Mouse (Mus musculus) embryonic facial prominence, embryonic 14.5 days (tissue): Measurements from ENCODE around the gene Kif26a. TPM values are rescaled to one million over a fixed set of nuclear protein-coding genes. Genes with fewer than 3 reads are reported as not detected.
A peak's percentile ranks its signal among the peaks of the same experiment; 100 is the strongest.

ENCODE experiments used
- ATAC-seq: fragments of 200-750 bp; cut with Nextera tagmentation; 2 replicates; pipeline ENCODE4 v1.8.0; 2017; ENCODE audit warnings: low read depth, moderate number of reproducible peaks, moderate TSS enrichment
- DNase-seq: peaks from one replicate; pipeline ENCODE4 v3.0.0-alpha.2; 2015; ENCODE audit warnings: low spot score
- H3K27ac ChIP-seq: fragments of 300-500 bp; sonication (generic); replicated peaks from 2 replicates; pipeline ENCODE4 v1.5.1; 2014; ENCODE audit warnings: low read depth, mild to moderate bottlenecking, low read length, moderate library complexity
- H3K27me3 ChIP-seq: fragments of 300-500 bp; sonication (generic); replicated peaks from 2 replicates; pipeline ENCODE4 v1.6.1; 2014; ENCODE audit warnings: low read length; ENCODE audit not compliant: control insufficient read depth, insufficient read depth
- H3K36me3 ChIP-seq: fragments of 300-500 bp; sonication (generic); 2 replicates; pipeline ENCODE4 v1.6.1; 2014; ENCODE audit warnings: low read length, mixed read lengths; ENCODE audit not compliant: control insufficient read depth, insufficient read depth
- H3K4me1 ChIP-seq: fragments of 300-500 bp; sonication (generic); 2 replicates; pipeline ENCODE4 v1.6.1; 2014; ENCODE audit warnings: antibody characterized with exemption, low read length; ENCODE audit not compliant: control insufficient read depth, insufficient read depth
- H3K4me2 ChIP-seq: fragments of 300-500 bp; sonication (generic); 2 replicates; pipeline ENCODE4 v1.6.1; 2014; ENCODE audit warnings: low read depth, mild to moderate bottlenecking, low read length, moderate library complexity, mixed read lengths
- H3K4me3 ChIP-seq: fragments of 300-500 bp; sonication (generic); 2 replicates; pipeline ENCODE4 v1.5.1; 2014; ENCODE audit warnings: low read depth, mild to moderate bottlenecking, low read length
- H3K9ac ChIP-seq: fragments of 300-500 bp; sonication (generic); 2 replicates; pipeline ENCODE4 v1.6.1; 2014; ENCODE audit warnings: low read depth, mild to moderate bottlenecking, low read length, moderate library complexity, mixed read lengths
- H3K9me3 ChIP-seq: fragments of 300-500 bp; sonication (generic); 2 replicates; pipeline ENCODE4 v1.6.1; 2016; ENCODE audit warnings: low read length; ENCODE audit not compliant: control insufficient read depth
- WGBS: fragments of 180-500 bp; shearing (Covaris S2); extraction: QIAGEN DNeasy Blood & Tissue Kit; methylation state at CpG from one replicate; pipeline ENCODE4 v1.1.7; 2014; 5-methylcytosine and 5-hydroxymethylcytosine counted together
- polyA plus RNA-seq: library from polyadenylated mRNA; unstranded; fragments of >200 nt; fragmentation: Nextera tagmentation; extraction: Ambion mirVana; gene quantifications from 2 replicates; pipeline ENCODE4 v1.2.1, GENCODE M21; 2014

Gene Kif26a
- polyA plus RNA-seq, 1 experiment from 2014 or later, result 4.0 TPM

GRCm38 (mm10) chr12:112140745-112141144 lies 5.3 kb upstream of the Kif26a start:
- Histone ChIP-seq H3K9ac (no peak overlapping the region), H3K36me3 (no peaks in the 10 kb centered on the region), H3K4me2 (no peak overlapping the region), H3K9me3 (no peaks in the 10 kb centered on the region), H3K27ac (no peak overlapping the region), H3K27me3 (peaks cover 45% of the 10 kb centered on the region), H3K4me3 (no peak overlapping the region), H3K4me1 (0 out of 2 replicates have a peak, but pooled peaks cover 8% of the 10 kb centered on the region)
- WGBS, result 61% methylated on average over 7 of the region's 7 CpGs
- no peak for DNase-seq
- ATAC-seq, result no peak

GRCm38 (mm10) chr12:112141300-112141699 lies 4.7 kb upstream of the Kif26a start:
- Histone ChIP-seq H3K9me3 (no peaks in the 10 kb centered on the region), H3K27me3 (peaks cover 45% of the 10 kb centered on the region), H3K4me3 (no peak overlapping the region), H3K36me3 (no peaks in the 10 kb centered on the region), H3K9ac (no peak overlapping the region), H3K27ac (no peak overlapping the region), H3K4me1 (peaks cover 12% of the 10 kb centered on the region; the same call in 1 of the 2 replicates), H3K4me2 (no peak overlapping the region)
- peak; percentile 79 for DNase-seq
- ATAC-seq, result no peak
- WGBS, result 4% methylated on average over 6 of the region's 6 CpGs

GRCm38 (mm10) chr12:112143116-112143832 lies 2.7 kb upstream of the Kif26a start:
- peak overlapping the region; percentile 67 for H3K4me3 ChIP-seq
- 4% methylated on average over 14 of the region's 14 CpGs for WGBS
- H3K9me3 ChIP-seq, result no peaks in the 10 kb centered on the region
- H3K9ac ChIP-seq, result peak overlapping the region; percentile 38; the same call in 1 of the 2 replicates
- DNase-seq, result no peak
- peaks cover 26% of the 10 kb centered on the region for H3K4me1 ChIP-seq
- peak overlapping the region; percentile 89 for H3K4me2 ChIP-seq
- ATAC-seq, result no peak
- H3K36me3 ChIP-seq, result no peaks in the 10 kb centered on the region
- H3K27me3 ChIP-seq, result peaks cover 45% of the 10 kb centered on the region
- H3K27ac ChIP-seq, result no peak overlapping the region

- Histone ChIP-seq H3K27ac (no peak overlapping the region), H3K9ac (peak overlapping the region; percentile 38; the same call in 1 of the 2 replicates), H3K27me3 (peaks cover 45% of the 10 kb centered on the region), H3K4me2 (peak overlapping the region; percentile 89), H3K36me3 (no peaks in the 10 kb centered on the region), H3K4me1 (peaks cover 31% of the 10 kb centered on the region), H3K4me3 (peak overlapping the region; percentile 67), H3K9me3 (no peaks in the 10 kb centered on the region)
- under 1% methylated on average over 29 of the region's 52 CpGs for WGBS
- no peak for ATAC-seq
- DNase-seq, result no peak
Measured at GRCm38 (mm10) chr12:112143833-112144201, 2.2 kb upstream of the Kif26a start.

- H3K4me2 ChIP-seq, result peak overlapping the region; percentile 89
- no peak overlapping the region for H3K27ac ChIP-seq
- H3K9me3 ChIP-seq, result no peaks in the 10 kb centered on the region
- ATAC-seq (no peak), DNase-seq (no peak)
- H3K4me3 ChIP-seq, result peak overlapping the region; percentile 67
- under 1% methylated on average over 46 of the region's 46 CpGs for WGBS
- H3K27me3 ChIP-seq, result peaks cover 45% of the 10 kb centered on the region
- H3K9ac ChIP-seq, result peak overlapping the region; percentile 38; the same call in 1 of the 2 replicates
- H3K36me3 ChIP-seq, result peaks cover 4% of the 10 kb centered on the region; the same call in 1 of the 2 replicates
- H3K4me1 ChIP-seq, result peaks cover 32% of the 10 kb centered on the region
Measured at GRCm38 (mm10) chr12:112144377-112145115, 1.5 kb upstream of the Kif26a start.

- Histone ChIP-seq H3K27ac (peak overlapping the region; percentile 67), H3K9ac (peak overlapping the region; percentile 75), H3K4me1 (peaks cover 37% of the 10 kb centered on the region), H3K4me2 (peak overlapping the region; percentile 89), H3K4me3 (peak overlapping the region; percentile 67), H3K9me3 (no peaks in the 10 kb centered on the region), H3K36me3 (peaks cover 4% of the 10 kb centered on the region; the same call in 1 of the 2 replicates), H3K27me3 (peaks cover 45% of the 10 kb centered on the region)
- ATAC-seq (peak; percentile 67), DNase-seq (peak; percentile 89)
- WGBS, result 0% methylated on average over 35 of the region's 37 CpGs
Measured at GRCm38 (mm10) chr12:112145211-112145874, 665 bp upstream of the Kif26a start.

GRCm38 (mm10) chr12:112147365-112147764 lies 1.4 kb downstream of the Kif26a start:
- Histone ChIP-seq H3K9ac (peak overlapping the region; percentile 75), H3K9me3 (no peaks in the 10 kb centered on the region), H3K27ac (peak overlapping the region; percentile 67; the same call in 1 of the 2 replicates), H3K36me3 (peaks cover 4% of the 10 kb centered on the region; the same call in 1 of the 2 replicates), H3K27me3 (peaks cover 29% of the 10 kb centered on the region), H3K4me2 (peak overlapping the region; percentile 89), H3K4me1 (peaks cover 57% of the 10 kb centered on the region), H3K4me3 (peak overlapping the region; percentile 67)
- 23% methylated on average over 5 of the region's 5 CpGs for WGBS
- DNase-seq (no peak), ATAC-seq (no peak)

GRCm38 (mm10) chr12:112150011-112150410 lies 4.0 kb downstream of the Kif26a start:
- H3K9me3 ChIP-seq, result no peaks in the 10 kb centered on the region
- H3K4me3 ChIP-seq, result no peak overlapping the region
- H3K9ac ChIP-seq, result no peak overlapping the region
- H3K27ac ChIP-seq, result no peak overlapping the region; the same call in 1 of the 2 replicates
- peaks cover 4% of the 10 kb centered on the region; the same call in 1 of the 2 replicates for H3K36me3 ChIP-seq
- H3K4me1 ChIP-seq, result peaks cover 59% of the 10 kb centered on the region
- no peak for DNase-seq
- H3K27me3 ChIP-seq, result peaks cover 2% of the 10 kb centered on the region
- WGBS, result 54% methylated on average over 7 of the region's 7 CpGs
- H3K4me2 ChIP-seq, result 0 out of 2 replicates have a peak overlapping the region, but pooled peaks have one; percentile 10
- no peak for ATAC-seq
